Mouse (Mus musculus): ENCODE results near the gene Pilra. TPM values are rescaled to one million over a fixed set of nuclear protein-coding genes. Genes with fewer than 3 reads are reported as not detected.

Pilra gene
- polyA plus RNA-seq, 1 experiment = 31.2 TPM

DNA sequence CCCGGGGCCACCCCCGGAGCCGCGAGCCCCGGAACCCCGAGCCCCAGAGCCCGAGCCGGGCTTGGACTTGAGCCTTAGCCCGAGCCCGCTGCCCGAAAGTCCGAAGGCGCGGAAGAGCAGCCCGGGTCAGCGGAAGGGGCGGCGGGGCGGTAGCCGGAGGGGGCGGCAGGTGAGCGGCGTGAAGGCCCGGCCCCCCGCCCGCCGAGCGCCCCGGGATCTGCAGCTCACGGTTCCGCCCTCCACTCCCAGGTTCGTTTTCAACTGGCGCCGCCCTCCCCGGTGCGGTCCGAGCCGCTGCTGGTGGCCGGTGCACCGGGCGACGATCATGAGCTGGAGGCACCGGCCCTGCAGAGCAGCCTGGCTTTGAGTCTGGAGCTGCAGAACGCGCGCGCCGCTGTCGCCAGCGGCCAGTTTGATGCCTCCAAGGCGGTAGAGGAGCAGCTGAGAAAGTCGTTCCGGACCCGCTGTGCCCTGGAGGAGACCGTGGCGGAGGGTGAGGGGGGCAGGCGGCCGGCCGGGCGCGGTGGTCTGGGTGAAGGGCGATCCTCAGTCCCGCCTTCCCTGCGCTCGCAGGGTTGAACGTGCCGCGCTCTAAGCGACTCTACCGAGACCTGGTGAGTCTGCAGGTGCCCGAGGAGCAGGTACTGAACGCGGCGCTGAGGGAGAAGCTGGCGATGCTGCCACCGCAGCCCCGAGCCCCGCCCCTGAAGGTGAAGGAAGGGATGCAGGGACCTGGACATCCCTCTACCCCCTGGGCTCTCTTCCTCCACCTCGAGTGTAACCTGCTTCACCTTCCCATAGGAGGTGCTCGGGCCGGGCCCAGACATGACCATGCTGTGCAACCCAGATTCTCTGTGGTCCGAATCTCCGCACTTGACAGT lies 56.8 kb downstream of the Pilra start:
- DNase-seq (ENCODE audit: low spot score) = peak; percentile 52

GRCm38 (mm10) chr5:137778635-137779034 lies 57.4 kb downstream of the Pilra start, which contains the start of gene Ppp1r35:
Gene Ppp1r35 (plus strand): TSS chr5:137778849.
- DNase-seq (ENCODE audit: low spot score) = peak; percentile 85

GRCm38 (mm10) chr5:137777267-137777845 lies 58.7 kb downstream of the Pilra start:
- no peak for DNase-seq (ENCODE audit: low spot score)

- DNase-seq (ENCODE audit: low spot score) = no peak
Observed at GRCm38 (mm10) chr5:137776408-137776918, 59.6 kb downstream of the Pilra start.

DNA sequence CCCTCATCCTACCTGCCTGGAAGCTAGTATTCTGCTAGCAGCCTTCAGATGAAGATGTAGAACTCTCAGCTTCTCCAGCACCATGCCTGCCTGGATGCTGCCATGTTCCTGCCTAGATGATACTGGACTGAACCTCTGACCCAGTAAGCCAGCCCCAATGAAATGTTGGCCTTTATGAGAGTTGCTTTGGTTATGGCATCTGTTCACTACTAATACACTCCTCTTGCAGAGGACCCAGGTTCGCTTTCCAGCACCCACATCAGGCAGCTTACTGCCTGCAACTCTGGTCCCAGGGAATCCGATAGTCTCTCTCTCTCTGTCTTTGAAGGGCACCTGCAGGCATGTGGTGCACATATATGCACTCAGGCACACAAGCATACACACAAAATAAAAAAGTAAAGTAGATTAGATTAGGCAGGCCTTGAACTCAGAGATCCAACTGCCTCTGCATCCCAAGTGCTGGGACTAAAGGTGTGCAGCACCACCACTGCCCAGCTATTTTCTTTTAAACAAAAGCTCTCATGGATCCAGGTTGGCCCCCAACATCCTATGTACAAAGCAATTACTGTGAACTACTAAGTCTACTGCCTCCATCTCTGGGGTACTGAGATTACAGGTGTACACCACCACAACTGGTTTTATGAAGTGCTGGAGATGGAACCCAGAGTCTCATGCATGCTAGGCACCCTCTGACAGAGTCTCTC lies 60.3 kb downstream of the Pilra start:
- DNase-seq (ENCODE audit: low spot score) = no peak

- no peak for DNase-seq (ENCODE audit: low spot score)
Observed at GRCm38 (mm10) chr5:137772755-137773154, 63.3 kb downstream of the Pilra start.

Other genes starting within 250 kb of the Pilra start
- gene Mospd3, start 235.2 kb downstream of the Pilra start, polyA plus RNA-seq (2012; rRNA removed) = 30.9 and 38.7 TPM in 2 replicates
- 305 and 309 TPM in 2 replicates for gene Pcolce, start 222.5 kb downstream of the Pilra start, polyA plus RNA-seq (2012; rRNA removed)
- 0.81 and 0.94 TPM in 2 replicates for gene Fbxo24, start 207.3 kb downstream of the Pilra start, polyA plus RNA-seq (2012; rRNA removed)
- 17.4 and 19.6 TPM in 2 replicates for gene Lrch4, start 207.2 kb downstream of the Pilra start, polyA plus RNA-seq (2012; rRNA removed)
- gene Gm20605, start 207.1 kb downstream of the Pilra start, polyA plus RNA-seq (2012; rRNA removed) = 22.7 and 24.6 TPM in 2 replicates
- gene Sap25, start 194.9 kb downstream of the Pilra start, polyA plus RNA-seq (2012; rRNA removed) = 41.4 and 41.6 TPM in 2 replicates
- gene Irs3, start 190.6 kb downstream of the Pilra start, polyA plus RNA-seq (2012; rRNA removed) = 1.2 and 1.4 TPM in 2 replicates
- 24.7 and 25.4 TPM in 2 replicates for gene Agfg2, start 151.6 kb downstream of the Pilra start, polyA plus RNA-seq (2012; rRNA removed)
- 6.7 and 7.6 TPM in 2 replicates for gene Nyap1, start 94.7 kb downstream of the Pilra start, polyA plus RNA-seq (2012; rRNA removed)
- 68.8 and 109 TPM in 2 replicates for gene Tsc22d4, start 90.6 kb downstream of the Pilra start, polyA plus RNA-seq (2012; rRNA removed)
- 20.1 and 26.6 TPM in 2 replicates for gene Ppp1r35, start 57.4 kb downstream of the Pilra start, polyA plus RNA-seq (2012; rRNA removed)
- 33.9 and 39.3 TPM in 2 replicates for gene Mepce, start 48.6 kb downstream of the Pilra start, polyA plus RNA-seq (2012; rRNA removed)
- gene Zcwpw1, start 48.5 kb downstream of the Pilra start, polyA plus RNA-seq (2012; rRNA removed) = 3.3 and 5.0 TPM in 2 replicates
- 3.6 and 5.3 TPM in 2 replicates for gene Pilrb1, start 21.8 kb upstream of the Pilra start, polyA plus RNA-seq (2012; rRNA removed)
- gene Pilrb2, start 35.5 kb upstream of the Pilra start, polyA plus RNA-seq (2012; rRNA removed) = 3.2 and 4.2 TPM in 2 replicates
- 0.56 TPM in 2 replicates for gene Cyp3a13, start 85.3 kb upstream of the Pilra start, polyA plus RNA-seq (2012; rRNA removed)
- gene Gjc3, start 126.8 kb upstream of the Pilra start, polyA plus RNA-seq (2012; rRNA removed) = 1.0 and 1.5 TPM in 2 replicates
- 2.1 and 2.9 TPM in 2 replicates for gene Azgp1, start 145.2 kb upstream of the Pilra start, polyA plus RNA-seq (2012; rRNA removed)
- not detected in 2 replicates for gene Smok3a, start 185.0 kb upstream of the Pilra start, polyA plus RNA-seq (2012; rRNA removed)
- gene Smok3b, start 185.1 kb upstream of the Pilra start, polyA plus RNA-seq (2012; rRNA removed) = not detected in 2 replicates
- not detected in 2 replicates for gene Smok3c, start 216.9 kb upstream of the Pilra start, polyA plus RNA-seq (2012; rRNA removed)
- gene Zkscan1, start 248.8 kb upstream of the Pilra start, polyA plus RNA-seq (2012; rRNA removed) = 10.2 and 13.2 TPM in 2 replicates

Measured in urinary bladder, adult 2 months (tissue).